Mouse (Mus musculus): ENCODE measurements around the gene Cog8.

GRCm38 (mm10) chr8:107023479-107023878, 33.0 kb downstream of the Cog8 start:
- TF ChIP-seq GATA1 (IDR thresholded peaks at IDR 0.05; ENCODE audit: borderline replicate concordance, low read length) (no peak), FLI1 (IDR thresholded peaks at IDR 0.05; ENCODE audit: low read length) (no peak)
